Mouse (Mus musculus): ENCODE measurements around the gene Trarg1. TPM values are rescaled to one million over a fixed set of nuclear protein-coding genes. Genes with fewer than 3 reads are reported as not detected.
"Not testable (repeated sequence)": the region's sequence is repeated elsewhere in the genome, so short reads cannot be mapped to it uniquely, and the experiment has no call there.

Trarg1 gene
- 0.08 TPM in 2 replicates for polyA plus RNA-seq (2015; fragmentation: Nextera tagmentation; extraction: Ambion mirVana)

- not testable (repeated sequence) for ATAC-seq; H3K9ac ChIP-seq (replicated peaks)
These were observed at the start of gene Trarg1 for GRCm38 (mm10) chr11:76679508-76679907. Gene Trarg1 (plus strand): TSS chr11:76679808.

GRCm38 (mm10) chr11:76630023-76630422, 49.6 kb upstream of the Trarg1 start:
- H3K9ac ChIP-seq (replicated peaks), result no peak overlapping the region
- 0 out of 2 replicates have a peak, but pooled peaks cover 3% of the 10 kb centered on the region for H3K27me3 ChIP-seq (ENCODE audit: insufficient read depth, low read length)
- DNase-seq (no peak), ATAC-seq (no peak)
- no peaks in the 10 kb centered on the region for H3K4me1 ChIP-seq (ENCODE audit: insufficient read depth)
- no peak for TF ChIP-seq EP300 (IDR thresholded peaks at IDR 0.05; ENCODE audit: low read depth)
- no peaks in the 10 kb centered on the region for H3K9me3 ChIP-seq (ENCODE audit: low read length)
- no peak overlapping the region for H3K27ac ChIP-seq (ENCODE audit: low read depth)
- no peak overlapping the region for H3K4me3 ChIP-seq (ENCODE audit: low read depth, low read length)
- H3K4me2 ChIP-seq (ENCODE audit: low read depth, low read length), result no peak overlapping the region
- no peaks in the 10 kb centered on the region for H3K36me3 ChIP-seq (replicated peaks; ENCODE audit: insufficient read depth, low read length)
- WGBS (ENCODE audit: insufficient replicate concordance), result 44% methylated on average over 2 of the region's 2 CpGs

More at GRCm38 (mm10) chr11:76679508-76679907, at the start of gene Trarg1:
- not testable (repeated sequence) for H3K4me2 ChIP-seq (ENCODE audit: low read depth, low read length); DNase-seq; H3K9me3 ChIP-seq (ENCODE audit: low read length); H3K4me1 ChIP-seq (ENCODE audit: insufficient read depth); H3K36me3 ChIP-seq (replicated peaks; ENCODE audit: insufficient read depth, low read length); H3K27ac ChIP-seq (ENCODE audit: low read depth); H3K4me3 ChIP-seq (ENCODE audit: low read depth, low read length); H3K27me3 ChIP-seq (ENCODE audit: insufficient read depth, low read length)
- 41% methylated on average over 8 of the region's 8 CpGs for WGBS (ENCODE audit: insufficient replicate concordance)

GRCm38 (mm10) chr11:76630487-76630886, 49.1 kb upstream of the Trarg1 start:
- Histone ChIP-seq H3K9ac (replicated peaks) (no peak overlapping the region), H3K4me2 (ENCODE audit: low read depth, low read length) (no peak overlapping the region), H3K4me1 (ENCODE audit: insufficient read depth) (no peaks in the 10 kb centered on the region), H3K36me3 (replicated peaks; ENCODE audit: insufficient read depth, low read length) (no peaks in the 10 kb centered on the region), H3K27me3 (ENCODE audit: insufficient read depth, low read length) (0 out of 2 replicates have a peak, but pooled peaks cover under 1% of the 10 kb centered on the region), H3K4me3 (ENCODE audit: low read depth, low read length) (no peak overlapping the region), H3K9me3 (ENCODE audit: low read length) (no peaks in the 10 kb centered on the region), H3K27ac (ENCODE audit: low read depth) (no peak overlapping the region)
- ATAC-seq (no peak), DNase-seq (no peak)
- no peak for TF ChIP-seq CTCF (IDR thresholded peaks at IDR 0.05; ENCODE audit: low read depth)
- TF ChIP-seq EP300 (IDR thresholded peaks at IDR 0.05; ENCODE audit: low read depth), result no peak
- 71% methylated on average over 5 of the region's 5 CpGs for WGBS (ENCODE audit: insufficient replicate concordance)

- Histone ChIP-seq H3K4me1 (ENCODE audit: insufficient read depth) (no peaks in the 10 kb centered on the region), H3K4me3 (ENCODE audit: low read depth, low read length) (no peak overlapping the region), H3K27me3 (ENCODE audit: insufficient read depth, low read length) (0 out of 2 replicates have a peak, but pooled peaks cover 4% of the 10 kb centered on the region), H3K9me3 (ENCODE audit: low read length) (no peaks in the 10 kb centered on the region), H3K4me2 (ENCODE audit: low read depth, low read length) (no peak overlapping the region), H3K27ac (ENCODE audit: low read depth) (no peak overlapping the region), H3K36me3 (replicated peaks; ENCODE audit: insufficient read depth, low read length) (no peaks in the 10 kb centered on the region), H3K9ac (replicated peaks) (no peak overlapping the region)
- 70% methylated on average over 17 of the region's 17 CpGs for WGBS (ENCODE audit: insufficient replicate concordance)
- TF ChIP-seq CTCF (IDR thresholded peaks at IDR 0.05; ENCODE audit: low read depth) (no peak), EP300 (IDR thresholded peaks at IDR 0.05; ENCODE audit: low read depth) (no peak)
- no peak for ATAC-seq
- no peak for DNase-seq
These were observed 40.2 kb upstream of the Trarg1 start for GRCm38 (mm10) chr11:76639269-76639985.

- TF ChIP-seq CTCF (IDR thresholded peaks at IDR 0.05; ENCODE audit: low read depth) (no peak), EP300 (IDR thresholded peaks at IDR 0.05; ENCODE audit: low read depth) (no peak)
- no peaks in the 10 kb centered on the region for H3K36me3 ChIP-seq (replicated peaks; ENCODE audit: insufficient read depth, low read length)
- H3K27me3 ChIP-seq (ENCODE audit: insufficient read depth, low read length), result 0 out of 2 replicates have a peak, but pooled peaks cover 4% of the 10 kb centered on the region
- ATAC-seq, result no peak
- 67% methylated on average over 4 of the region's 4 CpGs for WGBS (ENCODE audit: insufficient replicate concordance)
- H3K9me3 ChIP-seq (ENCODE audit: low read length), result no peaks in the 10 kb centered on the region
- no peak overlapping the region for H3K4me3 ChIP-seq (ENCODE audit: low read depth, low read length)
- no peak for DNase-seq
- H3K4me1 ChIP-seq (ENCODE audit: insufficient read depth), result no peaks in the 10 kb centered on the region
- H3K9ac ChIP-seq (replicated peaks), result no peak overlapping the region
- H3K27ac ChIP-seq (ENCODE audit: low read depth), result no peak overlapping the region
- H3K4me2 ChIP-seq (ENCODE audit: low read depth, low read length), result no peak overlapping the region
These were observed 39.4 kb upstream of the Trarg1 start for GRCm38 (mm10) chr11:76640231-76640630.

GRCm38 (mm10) chr11:76644257-76644656, 35.4 kb upstream of the Trarg1 start:
- 69% methylated on average over 6 of the region's 6 CpGs for WGBS (ENCODE audit: insufficient replicate concordance)
- ATAC-seq, result no peak
- no peak overlapping the region for H3K4me3 ChIP-seq (ENCODE audit: low read depth, low read length)
- no peak overlapping the region for H3K4me2 ChIP-seq (ENCODE audit: low read depth, low read length)
- TF ChIP-seq CTCF (IDR thresholded peaks at IDR 0.05; ENCODE audit: low read depth) (no peak), EP300 (IDR thresholded peaks at IDR 0.05; ENCODE audit: low read depth) (no peak)
- no peak overlapping the region for H3K27ac ChIP-seq (ENCODE audit: low read depth)
- H3K9me3 ChIP-seq (ENCODE audit: low read length), result no peaks in the 10 kb centered on the region
- no peak for DNase-seq
- H3K9ac ChIP-seq (replicated peaks), result no peak overlapping the region
- peaks cover 23% of the 10 kb centered on the region for H3K27me3 ChIP-seq (ENCODE audit: insufficient read depth, low read length)
- H3K36me3 ChIP-seq (replicated peaks; ENCODE audit: insufficient read depth, low read length), result no peaks in the 10 kb centered on the region
- no peaks in the 10 kb centered on the region for H3K4me1 ChIP-seq (ENCODE audit: insufficient read depth)
